Mouse (Mus musculus): ENCODE measurements around the gene Fhl3. TPM values are rescaled to one million over a fixed set of nuclear protein-coding genes. Genes with fewer than 3 reads are reported as not detected.

Fhl3 gene
- 10 to 100 TPM; 61.2 to 65.0 TPM for total RNA-seq (2021)
- long read RNA-seq, experiment 1 = 0 reads
- long read RNA-seq, experiment 2, partial matches to known transcripts = 0 of 1 reads
- long read RNA-seq, experiment 2, other reads (novel, unspliced or antisense) = 0 of 1 reads

DNA sequence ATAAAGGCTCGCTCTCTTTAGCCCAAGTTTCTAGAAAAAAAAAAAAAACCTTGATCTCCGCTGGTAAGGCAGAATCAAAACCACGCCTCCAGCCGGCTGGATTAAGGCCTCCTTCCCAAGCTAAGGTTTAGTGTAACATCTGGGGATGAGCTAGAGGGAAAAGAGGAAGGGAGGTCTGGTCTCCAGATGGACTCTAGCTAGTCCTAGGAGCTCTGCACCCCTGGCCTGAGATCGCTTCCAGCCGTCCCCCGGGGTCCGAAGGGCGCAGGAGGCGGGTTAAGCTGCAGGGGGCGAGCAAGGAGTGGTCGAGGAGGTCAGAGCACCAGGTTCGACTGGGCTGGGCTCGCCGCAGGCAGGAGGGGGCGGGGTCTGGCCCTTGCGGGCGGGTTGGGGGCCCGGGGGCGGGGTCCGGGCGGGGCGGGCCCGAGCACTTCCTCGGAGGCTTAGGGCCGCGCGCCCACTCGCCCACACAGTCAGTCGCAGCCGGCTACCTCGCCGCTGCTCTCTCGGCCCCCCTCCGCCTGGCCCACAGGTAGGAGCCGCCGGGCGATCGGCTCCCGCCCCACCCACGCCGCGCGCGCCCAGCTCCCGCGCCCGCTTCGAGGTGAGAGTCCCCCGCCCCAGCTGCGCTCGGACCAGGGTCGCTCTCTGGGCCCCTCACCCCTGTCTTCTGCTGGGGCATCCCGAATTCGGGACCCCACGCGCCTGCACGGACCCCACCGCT lies at the start of gene Fhl3:
Fhl3 (plus strand) TSS at position 454 of the 724 bp plus-strand sequence.
- DNase-seq = peak; percentile 79

DNA sequence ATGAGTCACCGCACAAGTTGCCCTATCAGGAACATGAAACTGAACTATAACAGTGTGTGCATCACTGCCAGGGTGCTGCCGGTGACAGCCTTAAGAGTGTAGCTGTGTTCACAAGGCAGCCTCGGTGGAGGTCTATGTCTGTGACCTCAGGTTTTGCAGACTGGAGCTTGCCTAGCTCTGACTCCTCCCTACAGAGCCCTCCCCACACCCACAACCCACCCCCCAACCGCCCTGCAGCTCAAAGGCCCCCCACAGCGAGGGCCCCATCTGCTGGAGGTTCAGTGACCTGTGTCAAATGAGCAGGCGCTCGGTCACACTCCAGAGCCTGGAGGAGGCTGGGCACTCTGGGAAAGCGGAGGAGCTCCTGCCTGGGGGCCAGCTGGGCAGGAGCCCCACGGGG lies 47.6 kb upstream of the Fhl3 start:
- no peak for DNase-seq

DNA sequence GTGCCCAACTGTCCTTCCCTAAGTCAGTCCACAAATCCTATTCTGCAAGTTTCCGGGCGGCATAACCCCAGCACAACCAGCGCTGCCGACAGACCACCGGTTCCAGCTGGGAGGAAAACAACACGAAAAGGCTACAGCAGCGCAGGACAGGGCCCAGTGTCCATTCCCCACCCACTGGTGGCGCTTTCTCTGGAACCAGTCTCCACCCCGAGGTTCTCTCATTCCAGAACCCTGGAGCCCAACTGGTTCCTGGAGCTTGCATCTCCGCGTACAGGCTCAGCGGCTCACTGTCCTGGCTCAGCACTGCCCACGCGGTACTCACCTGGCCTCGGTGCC lies 44.0 kb upstream of the Fhl3 start, which contains the start of gene Pou3f1:
Pou3f1 (plus strand) TSS at position 290 of the 336 bp plus-strand sequence.
- DNase-seq = no peak

DNA sequence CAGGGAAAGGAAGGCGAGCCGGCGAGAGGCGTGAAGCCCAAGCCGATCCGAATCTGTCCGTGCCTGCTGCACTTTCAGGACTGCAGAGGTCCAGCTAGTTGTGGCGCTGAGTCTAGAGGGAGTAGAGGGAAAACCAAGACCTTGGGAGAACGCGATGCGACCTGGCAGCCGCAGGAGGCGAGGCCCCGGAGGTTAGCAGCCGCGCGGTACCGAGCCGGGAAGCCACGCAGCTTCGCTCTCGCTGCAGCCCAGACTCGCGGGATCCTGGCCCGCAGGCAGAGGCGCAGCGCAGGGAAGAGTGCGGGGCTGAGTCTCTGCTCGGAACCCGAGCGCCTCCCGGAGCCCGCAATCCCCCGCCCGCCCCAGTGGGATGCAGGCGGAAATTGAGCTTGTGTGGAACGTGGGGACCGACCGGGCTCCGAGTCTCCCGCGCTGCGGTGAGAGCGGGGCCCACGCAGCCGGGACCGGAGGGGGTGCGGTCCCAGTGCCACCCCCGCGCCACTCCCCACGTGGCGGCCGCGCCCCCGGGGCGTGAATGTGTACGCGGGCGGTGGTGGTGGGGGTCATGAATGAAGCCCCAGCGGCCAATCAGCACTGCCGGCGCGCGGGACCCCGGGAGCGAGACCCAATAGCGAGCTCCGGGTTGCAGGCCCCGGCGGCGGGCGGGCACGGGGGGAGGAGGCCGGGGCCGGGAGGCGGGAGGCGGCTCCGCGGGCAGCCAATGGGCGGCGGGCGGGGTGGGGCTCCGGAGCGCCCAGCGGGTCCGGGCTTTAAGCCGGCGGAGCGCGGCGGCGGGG lies 43.4 kb upstream of the Fhl3 start:
- peak; percentile 83 for DNase-seq

DNA sequence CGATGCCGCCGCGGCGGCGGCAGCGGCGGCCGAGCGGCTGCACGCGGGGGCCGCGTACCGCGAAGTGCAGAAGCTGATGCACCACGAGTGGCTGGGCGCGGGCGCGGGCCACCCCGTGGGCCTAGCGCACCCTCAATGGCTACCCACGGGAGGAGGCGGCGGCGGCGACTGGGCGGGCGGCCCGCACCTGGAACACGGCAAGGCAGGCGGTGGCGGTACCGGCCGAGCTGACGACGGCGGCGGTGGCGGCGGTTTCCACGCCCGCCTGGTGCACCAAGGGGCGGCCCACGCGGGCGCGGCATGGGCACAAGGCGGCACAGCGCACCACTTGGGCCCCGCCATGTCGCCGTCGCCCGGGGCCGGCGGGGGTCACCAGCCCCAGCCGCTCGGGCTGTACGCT lies 42.7 kb upstream of the Fhl3 start:
- peak; percentile 38 for DNase-seq

DNA sequence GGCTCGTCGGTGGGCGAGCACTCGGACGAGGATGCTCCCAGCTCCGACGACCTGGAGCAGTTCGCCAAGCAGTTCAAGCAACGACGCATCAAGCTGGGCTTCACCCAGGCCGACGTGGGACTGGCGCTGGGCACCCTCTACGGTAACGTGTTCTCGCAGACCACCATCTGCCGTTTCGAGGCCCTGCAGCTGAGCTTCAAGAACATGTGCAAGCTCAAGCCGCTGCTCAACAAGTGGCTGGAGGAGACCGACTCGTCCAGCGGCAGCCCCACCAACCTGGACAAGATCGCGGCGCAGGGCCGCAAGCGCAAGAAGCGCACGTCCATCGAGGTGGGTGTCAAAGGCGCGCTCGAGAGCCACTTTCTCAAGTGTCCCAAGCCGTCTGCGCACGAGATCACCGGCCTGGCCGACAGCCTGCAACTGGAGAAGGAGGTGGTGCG lies 42.1 kb upstream of the Fhl3 start:
- DNase-seq = peak; percentile 21

DNA sequence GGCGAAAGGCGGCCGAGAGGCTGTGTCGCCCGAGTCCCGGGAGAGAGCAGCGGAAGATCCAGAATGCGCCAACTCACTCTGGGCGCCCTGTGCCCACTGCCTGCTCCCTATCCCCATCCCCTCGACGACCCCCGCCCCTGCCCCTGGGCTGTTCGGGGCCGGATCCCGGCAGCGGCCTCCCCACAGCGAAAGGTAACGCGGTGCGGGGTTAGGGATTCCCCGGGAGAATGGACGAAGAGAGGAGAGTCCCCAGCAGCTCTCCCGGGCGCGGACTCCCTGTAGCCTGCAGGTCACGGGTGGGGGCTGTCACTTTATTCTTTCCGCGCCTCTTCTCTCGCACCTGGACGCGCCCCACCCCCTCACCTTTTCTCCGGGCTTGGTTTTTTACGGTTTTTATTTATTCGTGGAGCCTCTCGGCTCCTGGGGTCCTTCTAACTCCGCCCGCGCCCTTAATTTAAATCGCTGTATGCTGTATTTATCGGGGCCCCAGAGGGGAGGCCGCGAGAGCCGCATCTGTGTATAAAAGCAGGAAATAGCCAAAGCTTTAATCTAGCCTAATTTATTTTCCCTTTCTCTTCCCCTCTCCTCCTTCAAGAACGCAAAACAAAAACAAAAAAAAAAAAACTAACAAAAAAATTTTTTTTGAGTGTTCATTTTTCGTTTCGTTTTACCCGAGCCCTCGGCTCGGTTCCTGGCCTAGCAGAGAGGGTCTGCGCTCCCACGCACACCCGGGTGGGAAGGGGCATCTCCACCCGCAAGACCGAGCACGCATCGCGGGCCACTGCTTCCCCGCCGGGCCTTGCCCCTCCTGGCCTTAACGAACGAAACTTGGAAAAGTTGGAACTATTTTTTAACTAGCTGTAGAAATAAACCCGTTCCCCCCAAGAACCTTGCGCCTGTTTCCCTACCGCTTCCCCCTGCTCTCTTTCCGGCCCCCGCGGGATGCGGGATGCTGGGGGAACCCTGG lies 41.0 kb upstream of the Fhl3 start:
- DNase-seq = no peak

DNA sequence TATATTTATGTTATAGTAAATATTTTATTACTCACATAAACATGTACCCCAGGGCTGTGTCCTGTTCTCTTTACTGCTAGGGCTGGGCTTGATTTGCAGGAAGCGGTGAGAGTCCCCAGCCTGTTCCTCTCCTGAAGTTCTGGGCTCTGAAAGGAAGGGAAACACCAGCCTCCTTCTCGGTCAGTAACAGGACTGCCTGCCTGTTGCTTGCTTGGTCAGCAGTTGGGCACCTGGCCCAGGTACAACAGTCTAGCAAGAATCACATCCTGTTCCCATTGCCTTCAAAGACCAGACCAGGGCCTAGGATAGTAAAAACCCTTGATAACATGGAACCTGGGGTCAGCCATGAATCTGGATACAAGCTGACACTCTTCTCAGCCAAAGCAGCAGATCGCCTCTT lies 39.9 kb upstream of the Fhl3 start:
- DNase-seq = no peak

DNA sequence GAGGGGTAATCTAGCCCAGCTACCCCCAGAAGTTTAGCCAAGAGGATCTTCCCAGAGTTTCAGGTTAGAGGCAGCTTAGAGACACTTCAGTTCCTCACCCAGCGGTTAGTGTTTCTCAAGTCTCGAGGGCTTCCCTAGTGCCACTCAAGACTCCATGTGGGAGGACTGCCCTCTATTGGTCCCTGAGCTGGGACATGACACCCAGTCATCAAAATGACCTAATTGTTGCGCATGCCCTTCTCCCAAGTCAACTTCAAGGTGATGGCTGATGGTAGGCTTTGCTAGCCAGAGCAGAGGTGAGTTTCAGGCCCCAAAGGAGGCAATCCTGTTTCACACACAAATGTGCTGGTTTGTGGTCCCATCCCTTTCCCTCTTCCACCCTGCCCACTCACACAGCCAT lies 37.5 kb upstream of the Fhl3 start:
- DNase-seq = no peak

DNA sequence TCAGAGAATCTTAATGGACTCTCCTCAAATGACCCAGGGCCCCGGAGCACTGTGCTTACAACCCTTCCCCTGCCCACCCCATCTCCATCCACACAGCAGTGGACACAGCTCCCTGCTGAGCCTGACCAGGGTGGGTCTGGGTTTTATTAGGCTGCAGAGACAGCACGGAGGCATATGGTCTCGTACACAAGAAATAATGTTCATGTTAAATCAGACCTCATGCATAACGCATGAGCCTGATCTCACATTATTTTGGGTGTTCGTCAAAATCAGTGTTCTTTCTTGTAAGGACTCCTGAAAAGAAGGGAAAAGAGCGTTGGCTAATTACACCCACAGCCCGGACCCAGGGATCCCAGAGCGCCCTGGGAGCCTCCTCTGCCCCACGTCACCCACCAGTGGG lies 36.3 kb upstream of the Fhl3 start:
- DNase-seq = no peak

DNA sequence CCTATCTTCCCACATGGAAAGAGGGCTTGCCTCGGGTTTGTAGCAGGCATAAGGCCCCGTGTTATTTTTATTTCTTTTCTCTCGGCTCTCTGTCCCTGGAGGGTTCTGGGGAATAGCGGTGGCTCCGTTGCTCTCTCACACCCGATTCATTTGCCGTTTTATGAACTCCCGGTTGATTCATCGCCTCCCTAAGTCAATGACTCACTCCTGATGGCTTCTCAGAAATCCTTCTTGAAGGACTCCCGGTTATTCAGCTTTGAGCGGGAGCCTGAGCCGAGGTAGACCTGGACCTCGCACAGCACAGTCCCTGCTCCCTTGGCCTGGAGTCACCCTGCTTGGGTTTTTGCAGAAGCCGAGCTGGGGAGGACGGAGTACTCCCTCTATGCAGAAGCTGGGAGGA lies 35.9 kb upstream of the Fhl3 start:
- no peak for DNase-seq

DNA sequence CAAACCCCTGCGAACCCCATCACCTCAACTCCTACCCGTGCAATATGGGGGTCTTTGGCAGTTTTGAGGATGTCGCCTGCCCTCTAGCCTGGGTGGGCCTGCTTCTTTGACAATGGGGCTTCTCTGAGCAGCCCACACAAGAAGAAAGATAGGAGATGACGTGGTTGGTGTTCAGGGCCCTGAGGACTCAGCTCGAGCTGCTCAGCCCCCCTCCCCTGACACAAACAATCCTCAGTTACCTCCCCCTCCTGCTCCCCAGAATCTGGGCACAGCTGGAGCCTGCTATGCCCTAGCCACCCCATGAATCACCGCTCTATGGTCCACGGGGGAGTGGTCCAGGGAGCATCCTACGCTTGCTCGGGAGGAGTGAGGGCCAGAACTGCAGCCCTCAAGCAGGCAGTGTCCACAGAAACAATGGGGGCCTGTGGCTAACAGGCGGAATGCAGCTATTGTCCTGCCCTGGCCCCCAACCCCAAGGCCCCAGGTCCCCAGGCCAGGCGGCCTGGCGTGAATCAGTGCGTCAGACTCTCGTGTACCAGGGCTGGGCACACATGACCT lies 32.9 kb upstream of the Fhl3 start:
- DNase-seq = no peak

DNA sequence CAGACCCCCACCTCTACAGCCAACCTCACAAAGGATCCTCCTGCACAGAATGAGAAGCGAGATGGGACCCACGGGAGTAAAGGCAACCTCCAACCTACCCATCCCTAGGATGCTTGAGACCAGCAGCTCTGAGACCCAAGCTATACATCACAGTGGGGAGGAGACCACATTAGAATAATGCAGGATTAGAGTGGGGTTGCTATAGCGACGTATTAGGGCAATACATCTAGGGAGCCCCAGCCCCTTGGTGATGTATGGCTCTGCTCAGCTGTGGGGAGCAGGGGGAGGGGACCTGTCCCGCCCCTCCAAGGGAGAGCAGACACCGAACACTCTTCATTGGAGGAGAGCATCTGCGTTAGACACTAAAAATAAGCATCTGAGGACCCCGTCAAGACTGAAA lies 32.4 kb upstream of the Fhl3 start:
- DNase-seq = no peak

DNA sequence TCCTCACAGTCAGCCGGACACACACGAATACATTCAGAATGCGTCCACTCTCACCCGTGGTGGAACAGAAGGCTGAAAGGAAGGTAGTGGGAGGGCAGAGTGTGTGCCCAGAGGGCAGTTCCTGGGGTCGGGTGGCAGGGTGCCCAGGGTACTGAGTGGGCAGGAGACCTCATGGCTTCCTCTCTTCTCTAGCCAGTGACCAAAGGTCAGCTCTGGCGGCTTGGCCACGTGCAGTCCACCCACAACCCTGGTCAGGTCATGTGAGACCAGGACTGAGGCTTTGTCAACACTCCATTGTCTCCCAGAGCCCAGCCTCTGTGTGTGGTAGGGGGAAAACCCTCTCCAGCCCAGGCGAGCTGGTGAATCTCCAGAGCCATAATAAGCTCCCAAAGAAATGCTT lies 30.3 kb upstream of the Fhl3 start:
- no peak for DNase-seq

DNA sequence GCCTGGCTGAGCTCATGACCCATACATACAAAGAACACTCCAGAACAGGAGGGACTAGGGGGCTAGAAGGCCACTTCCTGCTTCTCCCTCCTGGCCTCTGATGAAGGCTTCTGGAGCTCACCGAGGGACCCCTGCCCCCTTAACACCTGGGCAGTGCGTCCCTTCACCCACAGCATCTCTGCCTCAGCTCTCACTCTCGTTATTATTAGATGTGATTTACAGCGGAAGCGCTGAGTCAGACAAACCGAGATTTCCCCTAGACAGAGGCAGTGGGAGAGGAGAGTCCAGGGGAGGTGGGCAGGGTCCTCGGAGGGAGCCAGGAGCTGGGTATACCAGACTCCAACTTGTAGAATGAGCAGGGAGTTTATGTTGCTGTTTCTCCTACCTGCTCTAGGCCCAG lies 28.9 kb upstream of the Fhl3 start:
- DNase-seq = no peak

DNA sequence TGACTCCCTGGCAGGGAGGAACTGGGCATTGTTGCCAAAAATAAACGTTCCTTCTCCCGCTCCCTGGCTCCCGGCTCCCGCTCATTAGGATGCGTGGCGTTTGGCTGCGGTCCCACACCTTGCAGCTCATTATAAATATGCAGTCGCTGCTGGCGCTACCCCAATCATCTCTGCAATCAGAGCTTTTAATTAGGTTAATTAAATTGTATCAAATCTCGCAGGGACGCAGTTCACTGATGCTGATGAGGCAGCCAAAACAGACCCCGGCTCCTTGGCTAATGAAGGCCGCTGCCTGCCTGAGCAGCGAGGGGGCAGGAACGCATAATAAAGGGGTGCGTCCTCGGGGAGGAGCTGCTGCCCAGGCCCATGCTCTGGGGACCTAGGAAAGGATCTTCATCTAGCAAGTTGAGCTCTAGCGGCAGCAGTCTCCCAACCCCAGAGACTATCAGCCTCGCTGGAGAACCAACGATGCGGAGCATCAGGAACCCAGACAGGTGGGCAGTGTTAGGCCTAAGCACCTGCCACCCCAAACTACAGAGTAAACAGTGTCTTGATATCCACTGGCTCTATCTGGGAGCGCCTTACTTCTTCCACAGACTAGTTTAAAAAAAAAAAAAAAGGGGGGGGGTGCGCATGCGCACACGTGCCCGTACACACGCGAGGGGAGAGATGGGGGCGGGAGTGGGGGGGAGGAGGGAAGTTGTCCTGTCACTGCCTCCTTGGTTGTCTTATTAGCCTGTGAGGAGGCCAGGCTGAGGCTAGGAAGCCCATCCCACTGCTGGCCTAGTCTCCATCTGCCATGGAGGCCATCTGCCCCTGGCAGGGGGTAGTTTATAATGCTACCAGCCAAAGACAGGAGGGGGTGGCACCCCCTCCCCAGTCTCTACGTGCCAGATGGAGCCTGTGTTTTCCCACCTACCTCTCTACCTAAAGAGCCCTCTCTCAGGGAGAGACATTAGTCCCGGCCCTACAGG lies 27.9 kb upstream of the Fhl3 start:
- no peak for DNase-seq

DNA sequence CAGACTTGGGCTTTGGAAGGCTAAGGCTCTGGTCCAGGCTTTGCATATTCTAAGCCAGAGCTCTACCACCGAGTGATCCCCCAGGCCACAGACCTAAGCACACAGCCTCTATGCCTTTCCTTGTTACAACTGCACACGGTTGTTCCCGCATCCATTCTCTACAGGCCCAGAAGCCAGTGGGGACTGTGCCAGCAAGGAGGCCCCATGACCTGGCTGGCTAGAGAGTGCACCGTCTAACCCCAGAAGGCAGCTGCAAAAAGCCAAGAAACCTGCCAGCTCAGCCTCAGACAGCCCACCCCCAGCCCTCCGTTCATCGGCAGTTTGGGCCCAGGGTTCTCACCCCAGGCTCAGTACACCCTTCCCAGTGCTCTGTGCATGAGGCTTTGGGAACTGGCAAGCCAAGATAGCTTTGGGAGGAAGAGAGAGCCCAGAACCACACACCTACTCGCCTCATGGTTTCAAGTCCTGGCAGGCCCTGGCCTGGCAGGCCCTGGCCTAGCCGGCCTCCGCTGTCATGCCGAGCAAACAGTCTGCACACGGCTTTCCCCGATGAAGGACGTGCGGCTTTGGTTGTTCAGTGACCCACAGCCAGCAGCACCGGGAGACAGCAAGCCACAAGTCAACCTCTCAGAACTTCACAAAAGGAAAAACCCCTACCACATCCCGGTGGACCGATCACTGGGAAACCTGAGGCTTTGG lies 26.0 kb upstream of the Fhl3 start:
- no peak for DNase-seq

DNA sequence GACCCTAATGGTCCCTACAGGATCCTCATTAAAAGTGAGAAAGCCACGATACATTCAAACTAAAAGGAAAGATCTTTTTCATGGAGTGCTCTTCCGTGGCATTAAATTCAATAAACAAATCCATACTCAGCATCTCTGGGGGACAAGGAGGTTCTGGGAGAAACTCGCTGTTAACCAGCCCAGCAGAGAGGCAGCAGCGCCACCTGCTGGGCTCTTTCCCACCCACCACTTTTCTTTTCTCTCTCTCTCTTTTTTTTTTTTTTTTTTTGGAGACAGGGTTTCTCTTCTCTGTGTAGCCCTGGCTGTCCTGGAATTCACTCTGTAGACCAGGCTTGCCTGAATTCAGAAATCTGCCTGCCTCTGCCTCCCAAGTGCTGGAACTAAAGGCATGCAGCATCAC lies 25.5 kb upstream of the Fhl3 start:
- DNase-seq = peak; percentile 71

DNA sequence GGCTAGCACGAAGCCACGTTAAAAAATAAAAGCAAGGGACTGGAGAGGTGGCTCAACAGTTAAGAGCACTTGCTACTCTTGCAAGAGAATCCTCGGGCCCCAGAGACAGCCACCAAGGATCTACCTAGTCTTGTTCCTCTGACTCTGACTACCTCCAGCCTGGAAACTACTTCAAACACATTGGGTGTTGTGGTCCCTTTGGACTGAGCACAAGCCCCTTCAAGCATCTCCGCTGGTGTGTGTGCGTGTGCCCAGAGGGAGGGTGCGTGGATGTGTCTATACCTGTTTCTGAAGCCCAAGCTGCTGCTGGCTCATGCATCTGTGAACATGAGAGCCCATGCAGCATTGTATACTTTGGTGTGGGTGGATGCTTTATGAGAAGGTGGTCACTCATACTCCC lies 24.5 kb upstream of the Fhl3 start:
- DNase-seq = no peak

DNA sequence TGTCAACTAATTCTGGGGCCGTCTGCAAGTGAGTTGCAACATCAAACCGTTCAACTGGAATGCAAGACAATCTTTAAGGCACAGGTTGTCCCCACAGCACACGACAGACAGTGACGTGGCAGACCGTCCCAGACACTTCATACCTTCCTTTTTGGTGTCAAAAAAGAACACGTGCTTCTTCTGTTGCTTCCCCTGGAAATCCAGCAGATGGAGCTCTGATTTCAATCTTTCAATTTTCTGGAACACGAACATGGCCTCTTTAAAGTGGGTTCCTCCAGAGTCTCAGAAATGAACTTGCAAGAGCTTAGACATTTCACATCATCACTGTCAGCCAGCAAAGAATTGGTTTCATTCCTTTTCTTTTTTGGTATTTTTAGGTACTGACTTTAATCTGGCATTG lies 18.2 kb upstream of the Fhl3 start:
- DNase-seq = no peak
